Mouse (Mus musculus) midbrain, embryonic 11.5 days (tissue): ENCODE measurements around the gene Ahcyl2. TPM values are rescaled to one million over a fixed set of nuclear protein-coding genes. Genes with fewer than 3 reads are reported as not detected.

Experiments
- ATAC-seq: fragments of 200-750 bp; cut with Nextera tagmentation; 2 replicates; pipeline ENCODE4 v1.8.0; 2017; ENCODE audit warnings: moderate TSS enrichment, moderate library complexity; ENCODE audit not compliant: low FRiP score
- DNase-seq: peaks from one replicate; pipeline ENCODE4 v3.0.0; 2015; ENCODE audit warnings: low spot score; ENCODE audit errors: missing footprints
- H3K27ac ChIP-seq: fragments of 300-500 bp; sonication (generic); 2 replicates; pipeline ENCODE4 v1.5.1; 2014; ENCODE audit warnings: low read depth, low read length
- H3K27me3 ChIP-seq: fragments of 300-500 bp; sonication (generic); 2 replicates; pipeline ENCODE4 v1.6.1; 2014; ENCODE audit warnings: mild to moderate bottlenecking, low read length, moderate library complexity, mixed read lengths; ENCODE audit not compliant: control insufficient read depth, insufficient read depth
- H3K36me3 ChIP-seq: fragments of 300-500 bp; sonication (generic); 2 replicates; pipeline ENCODE4 v1.6.1; 2014; ENCODE audit warnings: mild to moderate bottlenecking, low read length, moderate library complexity, mixed read lengths; ENCODE audit not compliant: control insufficient read depth, insufficient read depth
- H3K4me1 ChIP-seq: fragments of 300-500 bp; sonication (generic); 2 replicates; pipeline ENCODE4 v1.6.1; 2014; ENCODE audit warnings: low read length; ENCODE audit not compliant: control insufficient read depth, insufficient read depth
- H3K4me2 ChIP-seq: fragments of 300-500 bp; sonication (generic); 2 replicates; pipeline ENCODE4 v1.6.1; 2014; ENCODE audit warnings: mild to moderate bottlenecking, moderate library complexity
- H3K4me3 ChIP-seq: fragments of 300-500 bp; sonication (generic); 2 replicates; pipeline ENCODE4 v1.5.1; 2014; ENCODE audit warnings: low read depth, low read length
- H3K9ac ChIP-seq: fragments of 300-500 bp; sonication (generic); 2 replicates; pipeline ENCODE4 v1.6.1; 2014; ENCODE audit warnings: low read length
- H3K9me3 ChIP-seq: fragments of 300-500 bp; sonication (generic); 2 replicates; pipeline ENCODE4 v1.6.1; 2016; ENCODE audit warnings: low read length; ENCODE audit not compliant: control insufficient read depth
- WGBS: fragments of 180-500 bp; shearing (Covaris S2); extraction: QIAGEN DNeasy Blood & Tissue Kit; methylation state at CpG from one replicate; pipeline ENCODE4 v1.1.7; 2014; 5-methylcytosine and 5-hydroxymethylcytosine counted together
- polyA plus RNA-seq: library from polyadenylated mRNA; unstranded; fragments of >200 nt; fragmentation: Nextera tagmentation; extraction: Ambion mirVana; gene quantifications from 2 replicates; pipeline ENCODE4 v1.2.1, GENCODE M21; 2014

Ahcyl2 gene
- polyA plus RNA-seq, 1 experiment from 2014 or later, result 11.3 TPM

GRCm38 (mm10) chr6:29891151-29891550 lies 123.3 kb downstream of the Ahcyl2 start:
- Histone ChIP-seq H3K36me3 (no peaks in the 10 kb centered on the region), H3K4me1 (no peaks in the 10 kb centered on the region), H3K9ac (no peak overlapping the region), H3K27ac (no peak overlapping the region), H3K4me3 (no peak overlapping the region), H3K27me3 (no peaks in the 10 kb centered on the region), H3K4me2 (no peak overlapping the region), H3K9me3 (no peaks in the 10 kb centered on the region)
- no peak for DNase-seq
- ATAC-seq, result no peak
- WGBS, result 83% methylated on average over 11 of the region's 11 CpGs

DNA sequence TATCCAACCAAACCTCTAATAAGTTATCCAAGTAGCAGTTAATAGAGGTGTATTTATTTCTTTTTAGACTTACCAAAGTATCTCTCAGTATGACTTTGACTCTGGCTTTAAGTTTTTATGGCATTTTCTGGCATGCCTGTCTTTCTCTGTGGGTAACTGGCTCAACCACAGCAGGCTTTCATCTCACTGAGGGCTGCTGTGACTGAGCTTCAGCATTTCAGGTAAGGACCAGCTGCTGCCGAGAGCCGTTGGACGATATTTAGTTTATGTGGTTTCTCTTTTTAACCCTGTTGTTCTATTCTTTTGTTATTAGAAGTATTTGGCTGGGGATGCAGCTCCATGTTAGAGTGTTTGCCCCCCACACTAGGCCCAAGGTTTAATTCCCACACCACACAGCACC lies 129.2 kb downstream of the Ahcyl2 start:
- H3K27ac ChIP-seq, result no peak overlapping the region
- no peak overlapping the region for H3K4me2 ChIP-seq
- 94% methylated on average over 3 of the region's 3 CpGs for WGBS
- no peaks in the 10 kb centered on the region for H3K9me3 ChIP-seq
- ATAC-seq, result no peak
- no peaks in the 10 kb centered on the region for H3K36me3 ChIP-seq
- no peak overlapping the region for H3K4me3 ChIP-seq
- DNase-seq, result no peak
- H3K27me3 ChIP-seq, result no peaks in the 10 kb centered on the region
- H3K9ac ChIP-seq, result no peak overlapping the region
- H3K4me1 ChIP-seq, result no peaks in the 10 kb centered on the region

DNA sequence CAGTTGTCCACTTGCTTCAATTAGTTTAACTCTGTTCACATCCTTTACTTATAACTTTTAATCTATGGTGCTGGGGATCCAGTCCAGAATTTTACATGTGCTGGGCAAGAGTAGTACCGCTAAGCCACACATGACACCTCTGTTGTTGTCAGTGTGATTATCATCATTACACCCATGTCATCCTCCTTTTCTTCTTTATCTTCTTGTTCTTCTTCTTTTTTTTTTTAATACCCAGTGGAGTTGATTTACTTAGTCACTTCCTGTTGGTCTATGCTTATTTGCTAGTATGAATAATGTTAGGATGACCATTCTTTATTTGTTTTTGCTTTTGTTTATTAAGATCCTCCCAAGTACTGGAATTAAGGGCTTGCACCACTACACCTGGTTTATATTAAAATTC lies 133.6 kb downstream of the Ahcyl2 start:
- Histone ChIP-seq H3K4me3 (no peak overlapping the region), H3K9me3 (no peaks in the 10 kb centered on the region), H3K27ac (no peak overlapping the region), H3K9ac (no peak overlapping the region), H3K4me2 (no peak overlapping the region), H3K4me1 (no peaks in the 10 kb centered on the region), H3K36me3 (no peaks in the 10 kb centered on the region), H3K27me3 (no peaks in the 10 kb centered on the region)
- no peak for ATAC-seq
- no peak for DNase-seq
- WGBS, result 90% methylated on average over 1 of the region's 1 CpGs

GRCm38 (mm10) chr6:29902256-29902655 lies 134.4 kb downstream of the Ahcyl2 start:
- Histone ChIP-seq H3K9ac (no peak overlapping the region), H3K4me2 (no peak overlapping the region), H3K9me3 (no peaks in the 10 kb centered on the region), H3K27ac (no peak overlapping the region), H3K4me1 (no peaks in the 10 kb centered on the region), H3K36me3 (no peaks in the 10 kb centered on the region), H3K4me3 (no peak overlapping the region), H3K27me3 (no peaks in the 10 kb centered on the region)
- DNase-seq (no peak), ATAC-seq (no peak)
- 88% methylated on average over 2 of the region's 2 CpGs for WGBS

- 95% methylated on average over 3 of the region's 3 CpGs for WGBS
- H3K27me3 ChIP-seq, result no peaks in the 10 kb centered on the region
- no peak overlapping the region for H3K9ac ChIP-seq
- no peaks in the 10 kb centered on the region for H3K9me3 ChIP-seq
- no peak for DNase-seq
- no peak overlapping the region for H3K4me2 ChIP-seq
- H3K4me3 ChIP-seq, result no peak overlapping the region
- no peak overlapping the region for H3K27ac ChIP-seq
- no peaks in the 10 kb centered on the region for H3K4me1 ChIP-seq
- no peaks in the 10 kb centered on the region for H3K36me3 ChIP-seq
- no peak for ATAC-seq
Measured at GRCm38 (mm10) chr6:29903343-29903914, 135.6 kb downstream of the Ahcyl2 start.

GRCm38 (mm10) chr6:29904281-29904680 lies 136.5 kb downstream of the Ahcyl2 start:
- Histone ChIP-seq H3K9me3 (no peaks in the 10 kb centered on the region), H3K4me3 (no peak overlapping the region), H3K9ac (no peak overlapping the region), H3K27ac (no peak overlapping the region), H3K27me3 (no peaks in the 10 kb centered on the region), H3K4me1 (no peaks in the 10 kb centered on the region), H3K36me3 (no peaks in the 10 kb centered on the region), H3K4me2 (no peak overlapping the region)
- 86% methylated on average over 3 of the region's 3 CpGs for WGBS
- ATAC-seq (no peak), DNase-seq (no peak)

DNA sequence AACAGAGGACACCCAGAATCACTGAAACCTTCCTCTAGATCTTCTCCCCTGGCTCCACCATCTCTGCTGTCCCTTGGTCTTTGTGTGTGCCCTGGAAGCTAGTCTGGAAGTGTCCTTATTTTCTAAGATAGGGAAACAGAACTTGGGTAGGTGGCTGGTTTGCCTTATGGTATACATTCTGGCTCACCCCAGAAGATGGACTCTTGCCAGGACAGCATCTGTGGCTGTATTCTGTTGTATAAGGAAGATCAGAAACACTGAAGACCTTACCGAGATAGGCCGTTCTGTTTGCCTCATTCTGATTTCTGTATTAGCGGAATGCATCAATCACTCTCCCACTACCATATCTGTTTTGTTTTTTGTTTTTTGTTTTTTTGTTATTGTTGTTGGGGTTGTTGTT lies 142.8 kb downstream of the Ahcyl2 start:
- Histone ChIP-seq H3K4me2 (no peak overlapping the region), H3K4me3 (no peak overlapping the region), H3K9ac (no peak overlapping the region), H3K36me3 (0 out of 2 replicates have a peak, but pooled peaks cover 2% of the 10 kb centered on the region), H3K9me3 (no peaks in the 10 kb centered on the region), H3K27ac (no peak overlapping the region), H3K27me3 (no peaks in the 10 kb centered on the region; the same call in 1 of the 2 replicates), H3K4me1 (no peaks in the 10 kb centered on the region)
- DNase-seq, result no peak
- WGBS, result 94% methylated on average over 3 of the region's 3 CpGs
- ATAC-seq, result no peak

- no peak for ATAC-seq
- Histone ChIP-seq H3K9ac (no peak overlapping the region), H3K36me3 (0 out of 2 replicates have a peak, but pooled peaks cover 2% of the 10 kb centered on the region), H3K27me3 (peaks cover 9% of the 10 kb centered on the region), H3K4me1 (no peaks in the 10 kb centered on the region), H3K27ac (no peak overlapping the region), H3K9me3 (no peaks in the 10 kb centered on the region), H3K4me2 (no peak overlapping the region), H3K4me3 (no peak overlapping the region)
- 45% methylated on average over 1 of the region's 1 CpGs for WGBS
- DNase-seq, result no peak
Measured at GRCm38 (mm10) chr6:29913673-29914072, 145.9 kb downstream of the Ahcyl2 start.

GRCm38 (mm10) chr6:29914136-29914535 lies 146.3 kb downstream of the Ahcyl2 start:
- H3K4me2 ChIP-seq, result no peak overlapping the region
- DNase-seq (no peak), ATAC-seq (no peak)
- H3K9me3 ChIP-seq, result no peaks in the 10 kb centered on the region
- H3K4me3 ChIP-seq, result no peak overlapping the region
- 0 out of 2 replicates have a peak, but pooled peaks cover 2% of the 10 kb centered on the region for H3K36me3 ChIP-seq
- H3K27me3 ChIP-seq, result peaks cover 9% of the 10 kb centered on the region
- no peak overlapping the region for H3K9ac ChIP-seq
- H3K4me1 ChIP-seq, result no peaks in the 10 kb centered on the region
- H3K27ac ChIP-seq, result no peak overlapping the region
